Mouse (Mus musculus) erythroblast, embryonic 14.5 days (primary cell): ENCODE measurements around the gene Qpct.

ENCODE experiments used
- GATA1 ChIP-seq: IDR thresholded peaks from 2 replicates; pipeline ENCODE4 v1.6.1; 2012; ENCODE audit warnings: low read length, inconsistent platforms, mixed read lengths
- TAL1 ChIP-seq: IDR thresholded peaks from 3 replicates; pipeline ENCODE4 v1.6.1; 2012; ENCODE audit warnings: low read length, inconsistent platforms, mixed read lengths

GRCm38 (mm10) chr17:79095624-79096023 is 43.9 kb downstream of the Qpct start:
- no peak for TF ChIP-seq TAL1
- TF ChIP-seq GATA1, result no peak
